Mouse (Mus musculus): Measurements from ENCODE around the gene Sf1. TPM values are rescaled to one million over a fixed set of nuclear protein-coding genes. Genes with fewer than 3 reads are reported as not detected.

The Sf1 gene
- polyA plus RNA-seq, 1 experiment from 2014 or later: 115 TPM

- Histone ChIP-seq H3K36me3 (peaks cover 42% of the 10 kb centered on the region), H3K27me3 (no peaks in the 10 kb centered on the region), H3K27ac (no peak overlapping the region), H3K4me2 (no peak overlapping the region), H3K9ac (no peak overlapping the region), H3K9me3 (no peaks in the 10 kb centered on the region), H3K4me3 (no peak overlapping the region), H3K4me1 (peaks cover 21% of the 10 kb centered on the region)
- 92% methylated on average over 9 of the region's 9 CpGs for WGBS
- no peak for ATAC-seq (ENCODE audit: insufficient number of reproducible peaks, low FRiP score, low TSS enrichment, low read depth)
These were observed 17.1 kb downstream of the Sf1 start for GRCm38 (mm10) chr19:6380411-6381166.

DNA sequence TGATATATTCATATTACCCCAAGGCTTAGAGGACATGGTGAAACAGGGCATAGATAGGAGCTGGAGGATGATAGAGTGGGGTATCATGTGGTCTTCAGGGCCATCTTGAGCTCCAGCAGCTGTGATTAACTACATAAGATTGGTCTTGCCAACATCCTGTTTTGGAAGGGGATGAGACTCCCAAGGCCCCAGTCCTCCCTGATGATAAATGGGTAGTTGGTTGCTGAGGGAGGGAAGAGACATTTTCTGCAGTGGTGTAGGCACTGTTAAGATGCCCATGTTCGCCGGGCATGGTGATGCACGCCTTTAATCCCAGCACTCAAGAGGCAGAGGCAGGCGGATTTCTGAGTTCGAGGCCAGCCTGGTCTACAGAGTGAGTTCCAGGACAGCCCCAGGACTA, 17.7 kb downstream of the Sf1 start:
- WGBS: 96% methylated on average over 5 of the region's 5 CpGs
- H3K4me1 ChIP-seq: peaks cover 21% of the 10 kb centered on the region

GRCm38 (mm10) chr19:6382323-6382924, 18.9 kb downstream of the Sf1 start:
- Histone ChIP-seq H3K27ac (no peak overlapping the region), H3K36me3 (peaks cover 23% of the 10 kb centered on the region), H3K27me3 (no peaks in the 10 kb centered on the region), H3K9ac (no peak overlapping the region), H3K4me2 (no peak overlapping the region), H3K9me3 (no peaks in the 10 kb centered on the region), H3K4me3 (no peak overlapping the region), H3K4me1 (peaks cover 21% of the 10 kb centered on the region)
- no peak for ATAC-seq (ENCODE audit: insufficient number of reproducible peaks, low FRiP score, low TSS enrichment, low read depth)
- WGBS: 77% methylated on average over 4 of the region's 4 CpGs

More for the DNA sequence above, 17.7 kb downstream of the Sf1 start:
- no peak overlapping the region for H3K27ac ChIP-seq
- no peaks in the 10 kb centered on the region for H3K9me3 ChIP-seq
- H3K4me2 ChIP-seq: no peak overlapping the region
- no peaks in the 10 kb centered on the region for H3K27me3 ChIP-seq
- ATAC-seq (ENCODE audit: insufficient number of reproducible peaks, low FRiP score, low TSS enrichment, low read depth): no peak
- H3K36me3 ChIP-seq: peaks cover 35% of the 10 kb centered on the region
- H3K4me3 ChIP-seq: no peak overlapping the region
- no peak overlapping the region for H3K9ac ChIP-seq

- Histone ChIP-seq H3K9ac (no peak overlapping the region), H3K36me3 (peaks cover 13% of the 10 kb centered on the region; the same call in 1 of the 2 replicates), H3K4me2 (no peak overlapping the region), H3K4me1 (peaks cover 21% of the 10 kb centered on the region), H3K4me3 (no peak overlapping the region), H3K27ac (peak overlapping the region; percentile 54), H3K27me3 (no peaks in the 10 kb centered on the region), H3K9me3 (no peaks in the 10 kb centered on the region)
- ATAC-seq (ENCODE audit: insufficient number of reproducible peaks, low FRiP score, low TSS enrichment, low read depth): no peak
- WGBS: 46% methylated on average over 5 of the region's 5 CpGs
These were observed 20.0 kb downstream of the Sf1 start for GRCm38 (mm10) chr19:6383470-6383869.

DNA sequence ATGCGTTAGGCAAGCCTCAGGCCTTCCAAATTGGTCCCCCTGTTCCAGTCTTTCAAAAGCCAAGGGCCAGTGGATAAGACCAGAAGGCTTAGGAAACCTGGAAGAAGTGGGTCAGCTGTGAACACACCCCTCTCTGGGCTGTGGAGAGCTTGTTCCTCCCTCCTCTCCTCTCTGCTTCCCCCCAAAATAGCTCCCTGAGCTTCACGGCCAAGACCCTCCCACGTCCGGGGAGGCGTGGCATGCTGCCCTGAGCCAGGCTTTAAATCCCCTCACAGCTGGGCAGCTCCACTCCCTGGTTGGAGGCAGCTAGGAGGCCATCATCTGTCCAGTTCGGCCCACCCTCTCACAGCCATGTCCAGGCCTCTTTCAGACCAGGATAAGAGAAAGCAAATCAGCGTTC, 20.6 kb downstream of the Sf1 start, which contains the start of gene Pygm:
Pygm (plus strand) TSS at position 272 of the 400 bp plus-strand sequence.
- H3K4me2 ChIP-seq: no peak within 1 kb of the TSS
- H3K27me3 ChIP-seq: no peaks in the 10 kb centered on the region
- no peak within 1 kb of the TSS for H3K4me3 ChIP-seq
- peak; percentile 40; the same call in 1 of the 2 replicates for ATAC-seq (ENCODE audit: insufficient number of reproducible peaks, low FRiP score, low TSS enrichment, low read depth)
- WGBS: 15% methylated on average over 7 of the region's 7 CpGs
- H3K27ac ChIP-seq: peak within 1 kb of the TSS; percentile 54
- peaks cover 6% of the 10 kb centered on the region; the same call in 1 of the 2 replicates for H3K36me3 ChIP-seq
- H3K9ac ChIP-seq: 0 out of 2 replicates have a peak within 1 kb of the TSS, but pooled peaks have one; percentile 1
- H3K4me1 ChIP-seq: peaks cover 21% of the 10 kb centered on the region
- H3K9me3 ChIP-seq: no peaks in the 10 kb centered on the region

GRCm38 (mm10) chr19:6384954-6385353, 21.5 kb downstream of the Sf1 start:
- H3K4me1 ChIP-seq: peaks cover 30% of the 10 kb centered on the region
- H3K9ac ChIP-seq: no peak overlapping the region
- H3K27ac ChIP-seq: no peak overlapping the region; the same call in 1 of the 2 replicates
- H3K4me3 ChIP-seq: no peak overlapping the region
- WGBS: 72% methylated on average over 11 of the region's 11 CpGs
- no peak for ATAC-seq (ENCODE audit: insufficient number of reproducible peaks, low FRiP score, low TSS enrichment, low read depth)
- H3K4me2 ChIP-seq: no peak overlapping the region
- 0 out of 2 replicates have a peak, but pooled peaks cover 2% of the 10 kb centered on the region for H3K36me3 ChIP-seq
- H3K27me3 ChIP-seq: no peaks in the 10 kb centered on the region
- H3K9me3 ChIP-seq: no peaks in the 10 kb centered on the region

GRCm38 (mm10) chr19:6385419-6385818, 21.9 kb downstream of the Sf1 start:
- Histone ChIP-seq H3K27me3 (no peaks in the 10 kb centered on the region), H3K4me1 (peaks cover 32% of the 10 kb centered on the region), H3K27ac (no peak overlapping the region), H3K36me3 (0 out of 2 replicates have a peak, but pooled peaks cover under 1% of the 10 kb centered on the region), H3K4me3 (no peak overlapping the region), H3K9me3 (no peaks in the 10 kb centered on the region), H3K9ac (no peak overlapping the region), H3K4me2 (no peak overlapping the region)
- no peak for ATAC-seq (ENCODE audit: insufficient number of reproducible peaks, low FRiP score, low TSS enrichment, low read depth)
- 77% methylated on average over 5 of the region's 5 CpGs for WGBS

GRCm38 (mm10) chr19:6385821-6386220, 22.3 kb downstream of the Sf1 start:
- Histone ChIP-seq H3K27me3 (no peaks in the 10 kb centered on the region), H3K4me1 (peaks cover 32% of the 10 kb centered on the region), H3K4me3 (no peak overlapping the region), H3K9me3 (no peaks in the 10 kb centered on the region), H3K9ac (no peak overlapping the region), H3K27ac (no peak overlapping the region), H3K4me2 (no peak overlapping the region), H3K36me3 (no peaks in the 10 kb centered on the region)
- no peak for ATAC-seq (ENCODE audit: insufficient number of reproducible peaks, low FRiP score, low TSS enrichment, low read depth)
- WGBS: 78% methylated on average over 7 of the region's 7 CpGs

DNA sequence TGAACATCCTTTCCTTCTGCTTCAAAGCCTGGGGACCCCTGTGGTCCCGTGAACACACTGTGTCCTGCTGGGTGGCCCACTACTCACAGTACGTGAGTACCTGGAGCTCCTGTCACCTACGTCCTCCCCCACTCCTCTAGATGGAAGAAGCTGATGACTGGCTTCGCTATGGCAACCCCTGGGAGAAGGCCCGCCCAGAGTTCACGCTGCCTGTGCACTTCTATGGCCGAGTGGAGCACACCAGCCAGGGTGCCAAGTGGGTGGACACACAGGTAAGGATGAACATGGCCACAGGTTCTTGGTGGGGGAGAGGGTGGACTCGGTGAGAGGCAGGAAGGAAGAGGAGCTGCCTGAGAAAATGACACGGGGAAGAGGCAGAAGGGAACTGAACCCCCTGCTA, 22.7 kb downstream of the Sf1 start:
- Histone ChIP-seq H3K4me2 (no peak overlapping the region), H3K36me3 (no peaks in the 10 kb centered on the region), H3K27me3 (no peaks in the 10 kb centered on the region), H3K4me3 (no peak overlapping the region), H3K9me3 (no peaks in the 10 kb centered on the region), H3K9ac (no peak overlapping the region), H3K4me1 (peaks cover 32% of the 10 kb centered on the region), H3K27ac (no peak overlapping the region)
- WGBS: 61% methylated on average over 9 of the region's 9 CpGs
- ATAC-seq (ENCODE audit: insufficient number of reproducible peaks, low FRiP score, low TSS enrichment, low read depth): no peak

DNA sequence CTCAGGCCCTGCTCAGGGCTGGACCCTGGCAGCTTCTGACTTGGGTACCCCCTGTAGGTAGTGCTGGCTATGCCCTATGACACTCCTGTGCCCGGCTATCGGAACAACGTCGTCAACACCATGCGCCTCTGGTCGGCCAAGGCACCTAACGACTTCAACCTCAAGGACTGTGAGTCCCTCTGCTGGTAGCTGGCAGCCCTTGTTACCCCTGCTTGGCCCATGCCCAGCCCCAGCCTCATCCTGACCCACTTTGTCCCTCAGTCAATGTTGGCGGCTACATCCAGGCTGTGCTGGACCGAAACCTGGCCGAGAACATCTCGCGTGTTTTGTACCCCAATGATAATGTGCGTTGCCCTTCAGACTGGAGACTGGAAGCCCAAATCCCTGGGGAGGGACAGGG, 24.5 kb downstream of the Sf1 start:
- H3K4me1 ChIP-seq: peaks cover 32% of the 10 kb centered on the region

DNA sequence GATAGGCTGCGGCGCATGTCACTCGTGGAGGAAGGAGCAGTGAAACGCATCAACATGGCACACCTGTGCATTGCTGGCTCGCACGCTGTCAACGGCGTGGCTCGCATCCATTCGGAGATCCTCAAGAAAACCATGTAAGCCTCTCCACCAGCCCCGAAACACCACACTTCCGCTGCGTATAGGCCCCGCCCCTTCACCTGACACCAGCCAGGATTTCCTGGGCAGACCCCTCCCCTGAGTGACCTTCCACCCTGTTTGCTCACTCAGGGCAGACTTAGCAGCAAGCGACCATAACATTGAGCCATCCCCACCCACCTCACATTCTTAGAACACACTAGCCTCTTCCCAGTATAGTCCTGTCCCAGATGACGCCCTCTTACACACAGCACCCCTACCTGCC, 26.3 kb downstream of the Sf1 start:
- H3K4me2 ChIP-seq: peak overlapping the region; percentile 35
- peaks cover 14% of the 10 kb centered on the region for H3K4me1 ChIP-seq
- no peak overlapping the region for H3K27ac ChIP-seq
- H3K9me3 ChIP-seq: no peaks in the 10 kb centered on the region
- H3K9ac ChIP-seq: no peak overlapping the region
- no peaks in the 10 kb centered on the region for H3K36me3 ChIP-seq
- H3K27me3 ChIP-seq: no peaks in the 10 kb centered on the region
- no peak for ATAC-seq (ENCODE audit: insufficient number of reproducible peaks, low FRiP score, low TSS enrichment, low read depth)
- peak overlapping the region; percentile 22; the same call in 1 of the 2 replicates for H3K4me3 ChIP-seq
- 4% methylated on average over 16 of the region's 16 CpGs for WGBS

More for the DNA sequence above, 24.5 kb downstream of the Sf1 start:
- Histone ChIP-seq H3K4me3 (no peak overlapping the region), H3K4me2 (no peak overlapping the region), H3K27ac (no peak overlapping the region), H3K27me3 (no peaks in the 10 kb centered on the region), H3K36me3 (no peaks in the 10 kb centered on the region), H3K9me3 (no peaks in the 10 kb centered on the region), H3K9ac (no peak overlapping the region)
- WGBS: 81% methylated on average over 13 of the region's 13 CpGs
- no peak for ATAC-seq (ENCODE audit: insufficient number of reproducible peaks, low FRiP score, low TSS enrichment, low read depth)

DNA sequence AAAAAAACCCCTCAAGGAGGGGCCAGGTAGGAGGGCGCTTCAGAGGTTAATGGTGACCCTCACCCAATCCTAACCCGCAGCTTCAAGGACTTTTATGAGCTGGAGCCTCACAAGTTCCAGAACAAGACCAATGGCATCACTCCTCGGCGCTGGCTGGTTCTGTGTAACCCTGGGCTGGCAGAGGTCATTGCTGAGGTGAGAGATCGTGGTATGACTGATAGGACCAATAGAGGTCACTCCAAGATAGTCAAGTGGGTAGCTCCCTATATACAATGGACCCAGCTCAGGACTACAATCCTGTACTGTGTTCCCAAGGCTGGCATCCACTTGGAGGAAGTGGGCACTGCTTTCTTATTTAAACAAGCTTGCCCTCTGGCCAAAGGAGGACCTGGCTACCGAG, 26.8 kb downstream of the Sf1 start:
- H3K9me3 ChIP-seq: no peaks in the 10 kb centered on the region
- no peak overlapping the region for H3K4me3 ChIP-seq
- WGBS: 57% methylated on average over 6 of the region's 6 CpGs
- no peaks in the 10 kb centered on the region for H3K36me3 ChIP-seq
- no peak overlapping the region for H3K9ac ChIP-seq
- H3K4me2 ChIP-seq: no peak overlapping the region
- ATAC-seq (ENCODE audit: insufficient number of reproducible peaks, low FRiP score, low TSS enrichment, low read depth): no peak
- H3K27ac ChIP-seq: no peak overlapping the region
- peaks cover 11% of the 10 kb centered on the region for H3K4me1 ChIP-seq
- no peaks in the 10 kb centered on the region for H3K27me3 ChIP-seq
